Mouse (Mus musculus): ENCODE measurements at regions not wholly inside any gene's neighbourhood (a gene's known extent, or its start where the extent isn't known, plus 50 kb on each side); places are given as distances from the start of the nearest gene placed in this dataset.

DNA sequence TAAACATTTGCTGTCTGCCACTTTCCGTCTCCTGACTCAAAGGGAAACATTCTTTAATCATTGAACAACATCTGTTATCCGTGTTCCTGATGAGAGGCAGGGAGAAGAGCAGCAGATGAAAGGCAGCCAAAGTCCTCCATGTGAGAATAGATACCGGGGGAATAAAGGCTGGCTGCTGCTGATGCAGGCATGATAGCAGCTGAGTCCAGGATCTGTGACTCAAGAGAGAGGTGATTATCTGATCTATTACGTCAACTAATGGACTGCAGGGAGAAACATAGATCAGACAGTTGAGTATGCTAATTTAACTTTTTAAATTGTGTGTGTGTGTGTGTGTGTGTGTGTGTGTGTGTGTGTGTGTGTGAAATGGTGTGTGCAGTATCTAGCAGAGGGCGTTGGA lies 1140.0 kb downstream of the Dpp10 start:
- POLR2A ChIA-PET, result no interaction called here
- CTCF ChIA-PET, result no interaction called here

DNA sequence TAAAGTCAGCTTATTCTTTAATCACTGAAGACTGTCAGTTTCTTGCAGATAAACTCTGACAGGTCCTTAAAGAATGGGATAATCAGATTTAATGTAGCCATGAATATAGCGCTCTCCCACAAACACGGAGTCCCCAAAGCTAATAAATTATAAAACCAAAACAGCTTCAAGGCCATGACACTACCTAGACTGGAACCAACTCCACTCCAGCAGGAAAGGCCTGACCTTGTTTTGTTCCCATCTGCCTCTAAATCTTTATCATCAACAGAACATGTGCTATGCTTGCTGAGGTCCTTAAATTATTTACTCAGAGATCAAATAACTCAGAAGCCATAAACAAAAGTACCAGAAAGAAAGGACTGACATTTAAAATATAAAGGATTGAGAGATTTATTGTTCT lies 1156.3 kb downstream of the Dpp10 start:
- CTCF ChIA-PET, result no interaction called here
- POLR2A ChIA-PET, result no interaction called here

DNA sequence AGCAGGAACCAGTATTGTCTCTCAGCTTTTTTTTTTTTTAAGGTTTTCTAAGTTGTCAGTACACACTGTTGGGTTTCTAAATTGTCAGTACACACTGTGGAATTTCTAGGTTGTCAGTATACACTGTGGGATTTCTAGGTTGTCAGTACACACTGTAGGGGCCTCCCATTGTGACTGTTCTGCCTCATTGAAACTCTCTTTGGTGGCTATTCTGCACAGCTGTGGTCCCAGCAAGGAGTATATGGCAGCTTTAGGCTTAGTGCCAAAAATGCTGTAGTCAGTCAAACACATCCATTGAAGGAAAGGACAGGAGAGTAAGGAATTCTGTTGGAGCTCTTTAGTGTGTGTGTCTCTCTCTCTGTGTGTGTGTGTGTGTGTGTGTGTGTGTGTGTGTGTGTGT lies 1186.4 kb downstream of the Dpp10 start:
- CTCF ChIA-PET, result no interaction called here
- POLR2A ChIA-PET, result interaction anchor here in 2 of 4 experiments (0.6 to 0.7 kb wide), 2 partner anchors 1069 to 1154 kb away, joined by 3 read pairs; no protein-coding TSS in a partner anchor
